Mouse (Mus musculus): ENCODE data around the gene Gm5286.
"Not testable (repeated sequence)": the region's sequence is repeated elsewhere in the genome, so short reads cannot be mapped to it uniquely, and the experiment has no call there.

Gene Gm5286

DNA sequence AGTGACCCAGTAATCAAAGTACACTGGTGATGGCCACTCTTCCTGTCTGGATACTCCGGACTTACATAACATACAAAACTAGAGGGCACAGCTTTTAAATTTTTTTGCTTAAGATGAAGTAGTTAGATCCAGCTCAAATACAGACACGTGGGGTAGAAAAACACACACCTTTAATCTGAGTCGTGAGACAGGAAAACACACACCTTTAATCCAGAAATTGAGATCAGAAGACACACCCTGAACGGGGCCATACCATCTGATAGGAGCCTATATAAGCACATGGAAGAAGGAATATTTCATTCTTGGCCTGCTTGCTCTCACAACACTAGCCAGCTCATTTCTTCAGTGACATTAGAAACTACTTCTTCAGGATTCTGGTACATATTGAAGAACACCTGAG lies at the start of gene Gm5286:
TSS of gene Gm5286 (plus strand) at position 301 of the 400 bp plus-strand sequence.
- not testable (repeated sequence) for DNase-seq

DNA sequence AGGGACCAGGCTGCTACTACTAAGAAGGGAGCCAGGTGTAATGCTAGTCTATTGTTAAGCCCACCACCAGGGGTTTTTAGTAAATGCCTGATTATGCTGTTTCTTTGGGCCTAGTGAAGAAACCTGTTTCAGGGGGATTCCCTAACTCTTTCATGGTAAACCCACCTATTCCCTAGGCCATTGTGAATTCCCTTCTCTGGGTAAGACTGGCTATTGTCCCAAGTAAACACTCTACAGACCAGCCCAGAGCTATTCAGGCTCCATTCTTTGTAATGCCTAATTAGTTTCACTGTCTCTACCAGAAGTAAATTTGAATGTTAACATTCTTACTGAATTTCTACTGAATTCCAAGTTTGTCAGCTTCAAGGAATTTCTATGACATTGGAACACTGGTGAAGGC lies 29.2 kb upstream of the Gm5286 start:
- DNase-seq = not testable (repeated sequence)

DNA sequence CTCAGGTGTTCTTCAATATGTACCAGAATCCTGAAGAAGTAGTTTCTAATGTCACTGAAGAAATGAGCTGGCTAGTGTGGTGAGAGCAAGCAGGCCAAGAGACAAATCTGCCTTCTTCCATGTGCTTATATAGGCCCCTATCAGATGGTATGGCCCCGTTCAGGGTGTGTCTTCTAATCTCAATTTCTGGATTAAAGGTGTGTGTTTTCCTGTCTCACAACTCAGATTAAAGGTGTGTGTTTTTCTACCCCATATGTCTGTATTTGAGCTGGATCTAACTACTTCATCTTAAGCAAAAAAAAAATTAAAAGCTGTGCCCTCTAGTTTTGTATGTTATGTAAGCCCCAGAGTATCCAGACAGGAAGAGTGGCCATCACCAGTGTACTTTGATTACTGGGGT lies 18.4 kb upstream of the Gm5286 start, which contains the start of gene Gm10696:
TSS of gene Gm10696 (minus strand) at position 101 of the 400 bp plus-strand sequence.
- DNase-seq = not testable (repeated sequence)
